In genomic region chr15:82188481-82189240, GRCm38 (mm10) we compare ENCODE assay signal across 9 mouse cellular contexts. TPM values are rescaled to one million over a fixed set of nuclear protein-coding genes. Genes with fewer than 3 reads are reported as not detected.
DNase-seq lines count a peak whose midpoint lies in the region; ATAC-seq and TF ChIP-seq lines count a peak whose summit lies in the region.
"Had no signal": no experiment of that assay in that cellular context is flagged by ENCODE, and none has a peak within 500 bp of the region (broad histone marks: within the 10 kb centered on the region; RNA-seq: fewer than 3 reads in every experiment).

No protein-coding gene starts in this region.

- no peak overlapping the region for H3ac ChIP-seq in myocyte (ENCODE audit: control insufficient read depth, insufficient read length)

- no peak overlapping the region for H3K27ac ChIP-seq in hindbrain, embryonic 11.5 days (ENCODE audit: low read depth, low read length)
- H3K27ac ChIP-seq in hindbrain, embryonic 12.5 days, result no peak overlapping the region
- H3K27ac ChIP-seq: hindbrain, embryonic 15.5 days had no signal

- peak; percentile 69 for DNase-seq in hindbrain, embryonic 11.5 days (ENCODE audit: low spot score)
- peak; percentile 35 for DNase-seq in urinary bladder, postnatal 14 days (ENCODE audit: low spot score)
- DNase-seq in urinary bladder, postnatal 10 days (ENCODE audit: low spot score), result no peak
- peak; percentile 65 for DNase-seq in gastrocnemius, postnatal 25 days
- DNase-seq in Muller cell, postnatal 12 days (ENCODE audit: inconsistent ontology term), result no peak
- DNase-seq in ovary, postnatal 36 days (ENCODE audit: low spot score), result no peak

- H3K79me2 ChIP-seq in myocyte (ENCODE audit: control insufficient read depth, insufficient read depth), result peaks cover 19% of the 10 kb centered on the region

- no peak overlapping the region for H3K4me3 ChIP-seq in hindbrain, embryonic 11.5 days (ENCODE audit: low read depth, low read length)
- no peak overlapping the region for H3K4me3 ChIP-seq in hindbrain, embryonic 12.5 days
- no peak overlapping the region for H3K4me3 ChIP-seq in myocyte
- H3K4me3 ChIP-seq: hindbrain, embryonic 15.5 days had no signal

- H3K9me3 ChIP-seq in hindbrain, embryonic 11.5 days (ENCODE audit: control insufficient read depth, low read length), result no peaks in the 10 kb centered on the region
- no peaks in the 10 kb centered on the region for H3K9me3 ChIP-seq in hindbrain, embryonic 12.5 days (replicated peaks)
- H3K9me3 ChIP-seq: hindbrain, embryonic 15.5 days had no signal

- H3K4me2 ChIP-seq in hindbrain, embryonic 11.5 days (replicated peaks; ENCODE audit: low read depth, low read length), result no peak overlapping the region
- no peak overlapping the region for H3K4me2 ChIP-seq in hindbrain, embryonic 12.5 days (replicated peaks)
- no peak overlapping the region for H3K4me2 ChIP-seq in myocyte (ENCODE audit: low read depth)
- H3K4me2 ChIP-seq: hindbrain, embryonic 15.5 days had no signal

- WGBS in hindbrain, embryonic 11.5 days, result 98% methylated on average over 10 of the region's 10 CpGs
- 96% methylated on average over 10 of the region's 10 CpGs for WGBS in hindbrain, embryonic 12.5 days

- H3K9ac ChIP-seq in hindbrain, embryonic 11.5 days (ENCODE audit: low read depth, low read length), result no peak overlapping the region
- no peak overlapping the region for H3K9ac ChIP-seq in hindbrain, embryonic 12.5 days
- H3K9ac ChIP-seq: hindbrain, embryonic 15.5 days had no signal

- no peaks in the 10 kb centered on the region for H3K4me1 ChIP-seq in hindbrain, embryonic 11.5 days (replicated peaks; ENCODE audit: control insufficient read depth, insufficient read depth, low read length)
- H3K4me1 ChIP-seq in hindbrain, embryonic 12.5 days, result no peaks in the 10 kb centered on the region

- ATAC-seq in hindbrain, embryonic 11.5 days (ENCODE audit: low FRiP score), result no peak
- no peak for ATAC-seq in hindbrain, embryonic 12.5 days (ENCODE audit: low FRiP score)

- H3K36me3 ChIP-seq in hindbrain, embryonic 11.5 days (ENCODE audit: control insufficient read depth, insufficient read depth, low read length), result peaks cover 43% of the 10 kb centered on the region
- peaks cover 96% of the 10 kb centered on the region for H3K36me3 ChIP-seq in hindbrain, embryonic 12.5 days
- H3K36me3 ChIP-seq in myocyte (ENCODE audit: control insufficient read depth, insufficient read depth), result peaks cover 96% of the 10 kb centered on the region

- no peak for TF ChIP-seq POLR2A in myocyte (IDR thresholded peaks at IDR 0.05; ENCODE audit: insufficient read length, low read depth)

- no peaks in the 10 kb centered on the region for H3K27me3 ChIP-seq in hindbrain, embryonic 11.5 days (ENCODE audit: control insufficient read depth, insufficient read depth, low read length)
- H3K27me3 ChIP-seq in hindbrain, embryonic 12.5 days, result no peaks in the 10 kb centered on the region
- H3K27me3 ChIP-seq in myocyte (ENCODE audit: control insufficient read depth, insufficient read depth, insufficient read length), result no peaks in the 10 kb centered on the region
- H3K27me3 ChIP-seq: hindbrain, embryonic 15.5 days had no signal

TF ChIP-seq in myocyte, 11 proteins besides CTCF, POLR2A, EP300 and RAD21:
- peak in 2 of 3 experiments; percentile 24 to 29 for TF ChIP-seq MYOD1 (IDR thresholded peaks at IDR 0.05; ENCODE audit: control insufficient read depth in 1 of 3, insufficient read length in 2 of 3, low read depth in 2 of 3)
- no peak for TF ChIP-seq CEBPB (IDR thresholded peaks at IDR 0.05; ENCODE audit: insufficient read depth, poor library complexity, severe bottlenecking)
- peak in 2 of 3 experiments; percentile 13 to 32 for TF ChIP-seq MYOG (IDR thresholded peaks at IDR 0.05; ENCODE audit: control insufficient read depth in 1 of 3, insufficient read depth in 1 of 3, insufficient read length in 2 of 3, low read depth in 2 of 3)

RNA-seq across cellular contexts. Expression of gene Shisa8, which starts 24.0 kb away (rescaled TPM):
- polyA plus RNA-seq in hindbrain, embryonic 11.5 days (2014; fragmentation: Nextera tagmentation; extraction: Ambion mirVana), result 1.0 and 1.9 TPM in 2 replicates
- 1.6 and 1.7 TPM in 2 replicates for polyA plus RNA-seq in hindbrain, embryonic 12.5 days (2016; fragmentation: Nextera tagmentation; extraction: Ambion mirVana)
- not detected for total RNA-seq in gastrocnemius, postnatal 25 days (2021)
- polyA plus RNA-seq in myocyte (2012; fragmentation: generic; extraction: Trizol), result 0.13 TPM

RNA-seq across cellular contexts. Expression of gene Tnfrsf13c, which starts 35.5 kb away (rescaled TPM):
- 0.35 and 0.62 TPM in 2 replicates for polyA plus RNA-seq in hindbrain, embryonic 11.5 days (2014; fragmentation: Nextera tagmentation; extraction: Ambion mirVana)
- polyA plus RNA-seq in hindbrain, embryonic 12.5 days (2016; fragmentation: Nextera tagmentation; extraction: Ambion mirVana), result 0.18 and 0.34 TPM in 2 replicates
- total RNA-seq in gastrocnemius, postnatal 25 days (2021), result not detected
- 0.14 TPM for polyA plus RNA-seq in myocyte (2012; fragmentation: generic; extraction: Trizol)

RNA-seq across cellular contexts. Expression of gene Srebf2, which starts 41.7 kb away (rescaled TPM):
- polyA plus RNA-seq in hindbrain, embryonic 11.5 days (2014; fragmentation: Nextera tagmentation; extraction: Ambion mirVana), result 143 and 144 TPM in 2 replicates
- polyA plus RNA-seq in hindbrain, embryonic 12.5 days (2016; fragmentation: Nextera tagmentation; extraction: Ambion mirVana), result 230 and 244 TPM in 2 replicates
- total RNA-seq in gastrocnemius, postnatal 25 days (2021), result 10 to 100 TPM; 12.1 to 14.1 TPM
- 285 TPM for polyA plus RNA-seq in myocyte (2012; fragmentation: generic; extraction: Trizol)

RNA-seq across cellular contexts. Expression of gene Cenpm, which starts 55.9 kb away (rescaled TPM):
- 76.2 and 78.1 TPM in 2 replicates for polyA plus RNA-seq in hindbrain, embryonic 11.5 days (2014; fragmentation: Nextera tagmentation; extraction: Ambion mirVana)
- 51.1 and 51.4 TPM in 2 replicates for polyA plus RNA-seq in hindbrain, embryonic 12.5 days (2016; fragmentation: Nextera tagmentation; extraction: Ambion mirVana)
- total RNA-seq in gastrocnemius, postnatal 25 days (2021), result under 1 TPM in 1 of 2 experiments, not detected in 1; 0.75 TPM
- polyA plus RNA-seq in myocyte (2012; fragmentation: generic; extraction: Trizol), result 28.1 TPM

Comparison
In these comparisons a context has a peak if more than half of its experiments do, and no peak if none do; other contexts are left out.
1. DNase-seq: peak in hindbrain, embryonic 11.5 days (single experiment), urinary bladder, postnatal 14 days (single experiment) and gastrocnemius, postnatal 25 days (single experiment); none in urinary bladder, postnatal 10 days (single experiment), Muller cell, postnatal 12 days (single experiment) and ovary, postnatal 36 days (single experiment).